Mouse (Mus musculus): ENCODE results near the gene Asb8. TPM values are rescaled to one million over a fixed set of nuclear protein-coding genes. Genes with fewer than 3 reads are reported as not detected.
A peak's percentile ranks its signal among the peaks of the same experiment; 100 is the strongest.

The Asb8 gene
- polyA plus RNA-seq, 1 experiment from 2014 or later, result 66.7 TPM

- no peaks in the 10 kb centered on the region for H3K27me3 ChIP-seq (ENCODE audit: control insufficient read depth, insufficient read depth, low read length)
- peak overlapping the region; percentile 48 for H3K4me3 ChIP-seq (ENCODE audit: low read depth, low read length)
- H3K4me2 ChIP-seq (ENCODE audit: low read depth, low read length), result peak overlapping the region; percentile 74
- peak overlapping the region; percentile 69 for H3K27ac ChIP-seq (ENCODE audit: low read depth, low read length)
- no peaks in the 10 kb centered on the region for H3K9me3 ChIP-seq (ENCODE audit: control insufficient read depth, low read length)
- no peak for ATAC-seq (ENCODE audit: low read depth)
- no peaks in the 10 kb centered on the region for H3K36me3 ChIP-seq (ENCODE audit: control insufficient read depth, insufficient read depth, low read length)
- peaks cover 5% of the 10 kb centered on the region; the same call in 1 of the 2 replicates for H3K4me1 ChIP-seq (ENCODE audit: control insufficient read depth, insufficient read depth, low read length)
- WGBS, result 4% methylated on average over 26 of the region's 26 CpGs
- H3K9ac ChIP-seq (replicated peaks; ENCODE audit: low read depth, low read length), result peak overlapping the region; percentile 49; the same call in 1 of the 2 replicates
Observed at GRCm38 (mm10) chr15:98180567-98181131, 15.2 kb upstream of the Asb8 start.

GRCm38 (mm10) chr15:98177320-98177719, 11.9 kb upstream of the Asb8 start:
- H3K4me3 ChIP-seq (ENCODE audit: low read depth, low read length), result no peak overlapping the region
- H3K27ac ChIP-seq (ENCODE audit: low read depth, low read length), result no peak overlapping the region
- H3K9me3 ChIP-seq (ENCODE audit: control insufficient read depth, low read length), result no peaks in the 10 kb centered on the region
- H3K27me3 ChIP-seq (ENCODE audit: control insufficient read depth, insufficient read depth, low read length), result no peaks in the 10 kb centered on the region
- H3K36me3 ChIP-seq (ENCODE audit: control insufficient read depth, insufficient read depth, low read length), result no peaks in the 10 kb centered on the region
- H3K9ac ChIP-seq (replicated peaks; ENCODE audit: low read depth, low read length), result no peak overlapping the region
- H3K4me2 ChIP-seq (ENCODE audit: low read depth, low read length), result no peak overlapping the region
- ATAC-seq (ENCODE audit: low read depth), result no peak
- WGBS, result 66% methylated on average over 3 of the region's 3 CpGs
- H3K4me1 ChIP-seq (ENCODE audit: control insufficient read depth, insufficient read depth, low read length), result peaks cover 5% of the 10 kb centered on the region; the same call in 1 of the 2 replicates

GRCm38 (mm10) chr15:98173821-98174220, 8.4 kb upstream of the Asb8 start:
- no peaks in the 10 kb centered on the region for H3K27me3 ChIP-seq (ENCODE audit: control insufficient read depth, insufficient read depth, low read length)
- H3K27ac ChIP-seq (ENCODE audit: low read depth, low read length), result no peak overlapping the region
- no peak overlapping the region for H3K4me3 ChIP-seq (ENCODE audit: low read depth, low read length)
- no peaks in the 10 kb centered on the region for H3K36me3 ChIP-seq (ENCODE audit: control insufficient read depth, insufficient read depth, low read length)
- H3K4me1 ChIP-seq (ENCODE audit: control insufficient read depth, insufficient read depth, low read length), result peaks cover 15% of the 10 kb centered on the region; the same call in 1 of the 2 replicates
- 30% methylated on average over 8 of the region's 8 CpGs for WGBS
- no peak overlapping the region for H3K9ac ChIP-seq (replicated peaks; ENCODE audit: low read depth, low read length)
- no peak overlapping the region for H3K4me2 ChIP-seq (ENCODE audit: low read depth, low read length)
- no peaks in the 10 kb centered on the region for H3K9me3 ChIP-seq (ENCODE audit: control insufficient read depth, low read length)
- no peak for ATAC-seq (ENCODE audit: low read depth)

GRCm38 (mm10) chr15:98172113-98172512, 6.7 kb upstream of the Asb8 start:
- Histone ChIP-seq H3K4me1 (ENCODE audit: control insufficient read depth, insufficient read depth, low read length) (peaks cover 15% of the 10 kb centered on the region; the same call in 1 of the 2 replicates), H3K27ac (ENCODE audit: low read depth, low read length) (no peak overlapping the region), H3K9me3 (ENCODE audit: control insufficient read depth, low read length) (no peaks in the 10 kb centered on the region), H3K4me3 (ENCODE audit: low read depth, low read length) (no peak overlapping the region), H3K4me2 (ENCODE audit: low read depth, low read length) (no peak overlapping the region), H3K36me3 (ENCODE audit: control insufficient read depth, insufficient read depth, low read length) (no peaks in the 10 kb centered on the region), H3K27me3 (ENCODE audit: control insufficient read depth, insufficient read depth, low read length) (peaks cover 6% of the 10 kb centered on the region), H3K9ac (replicated peaks; ENCODE audit: low read depth, low read length) (0 out of 2 replicates have a peak overlapping the region, but pooled peaks have one; percentile 13)
- no peak for ATAC-seq (ENCODE audit: low read depth)
- 75% methylated on average over 5 of the region's 5 CpGs for WGBS

GRCm38 (mm10) chr15:98170917-98171316, 5.5 kb upstream of the Asb8 start:
- Histone ChIP-seq H3K27me3 (ENCODE audit: control insufficient read depth, insufficient read depth, low read length) (peaks cover 6% of the 10 kb centered on the region), H3K9me3 (ENCODE audit: control insufficient read depth, low read length) (no peaks in the 10 kb centered on the region), H3K4me2 (ENCODE audit: low read depth, low read length) (peak overlapping the region; percentile 77), H3K27ac (ENCODE audit: low read depth, low read length) (no peak overlapping the region), H3K4me1 (ENCODE audit: control insufficient read depth, insufficient read depth, low read length) (peaks cover 15% of the 10 kb centered on the region; the same call in 1 of the 2 replicates), H3K4me3 (ENCODE audit: low read depth, low read length) (peak overlapping the region; percentile 12; the same call in 1 of the 2 replicates), H3K36me3 (ENCODE audit: control insufficient read depth, insufficient read depth, low read length) (no peaks in the 10 kb centered on the region), H3K9ac (replicated peaks; ENCODE audit: low read depth, low read length) (0 out of 2 replicates have a peak overlapping the region, but pooled peaks have one; percentile 3)
- no peak for ATAC-seq (ENCODE audit: low read depth)
- 75% methylated on average over 9 of the region's 9 CpGs for WGBS

GRCm38 (mm10) chr15:98170365-98170764, 4.9 kb upstream of the Asb8 start:
- Histone ChIP-seq H3K4me1 (ENCODE audit: control insufficient read depth, insufficient read depth, low read length) (peaks cover 15% of the 10 kb centered on the region; the same call in 1 of the 2 replicates), H3K36me3 (ENCODE audit: control insufficient read depth, insufficient read depth, low read length) (no peaks in the 10 kb centered on the region), H3K27ac (ENCODE audit: low read depth, low read length) (no peak overlapping the region), H3K4me3 (ENCODE audit: low read depth, low read length) (peak overlapping the region; percentile 58), H3K27me3 (ENCODE audit: control insufficient read depth, insufficient read depth, low read length) (peaks cover 7% of the 10 kb centered on the region), H3K9me3 (ENCODE audit: control insufficient read depth, low read length) (no peaks in the 10 kb centered on the region), H3K9ac (replicated peaks; ENCODE audit: low read depth, low read length) (peak overlapping the region; percentile 58; the same call in 1 of the 2 replicates), H3K4me2 (ENCODE audit: low read depth, low read length) (peak overlapping the region; percentile 77)
- 30% methylated on average over 7 of the region's 7 CpGs for WGBS
- ATAC-seq (ENCODE audit: low read depth), result no peak

GRCm38 (mm10) chr15:98168622-98169004, 3.2 kb upstream of the Asb8 start:
- 4% methylated on average over 19 of the region's 19 CpGs for WGBS
- peak overlapping the region; percentile 58 for H3K4me3 ChIP-seq (ENCODE audit: low read depth, low read length)
- peak overlapping the region; percentile 58 for H3K9ac ChIP-seq (replicated peaks; ENCODE audit: low read depth, low read length)
- peak overlapping the region; percentile 77 for H3K4me2 ChIP-seq (ENCODE audit: low read depth, low read length)
- no peaks in the 10 kb centered on the region for H3K9me3 ChIP-seq (ENCODE audit: control insufficient read depth, low read length)
- ATAC-seq (ENCODE audit: low read depth), result no peak
- no peaks in the 10 kb centered on the region for H3K36me3 ChIP-seq (ENCODE audit: control insufficient read depth, insufficient read depth, low read length)
- peaks cover 8% of the 10 kb centered on the region for H3K27me3 ChIP-seq (ENCODE audit: control insufficient read depth, insufficient read depth, low read length)
- no peak overlapping the region for H3K27ac ChIP-seq (ENCODE audit: low read depth, low read length)
- H3K4me1 ChIP-seq (ENCODE audit: control insufficient read depth, insufficient read depth, low read length), result peaks cover 15% of the 10 kb centered on the region; the same call in 1 of the 2 replicates

- under 1% methylated on average over 69 of the region's 69 CpGs for WGBS
- H3K9me3 ChIP-seq (ENCODE audit: control insufficient read depth, low read length), result no peaks in the 10 kb centered on the region
- peak overlapping the region; percentile 91 for H3K27ac ChIP-seq (ENCODE audit: low read depth, low read length)
- peak overlapping the region; percentile 77 for H3K4me2 ChIP-seq (ENCODE audit: low read depth, low read length)
- H3K36me3 ChIP-seq (ENCODE audit: control insufficient read depth, insufficient read depth, low read length), result no peaks in the 10 kb centered on the region
- peak; percentile 95 for ATAC-seq (ENCODE audit: low read depth)
- H3K9ac ChIP-seq (replicated peaks; ENCODE audit: low read depth, low read length), result peak overlapping the region; percentile 58
- peaks cover 15% of the 10 kb centered on the region; the same call in 1 of the 2 replicates for H3K4me1 ChIP-seq (ENCODE audit: control insufficient read depth, insufficient read depth, low read length)
- peaks cover 8% of the 10 kb centered on the region for H3K27me3 ChIP-seq (ENCODE audit: control insufficient read depth, insufficient read depth, low read length)
- peak overlapping the region; percentile 58 for H3K4me3 ChIP-seq (ENCODE audit: low read depth, low read length)
Observed at GRCm38 (mm10) chr15:98167645-98168621, 2.5 kb upstream of the Asb8 start.

All from neural tube, embryonic 14.5 days (tissue).